Comparison of ENCODE assay signal across 8 mouse cellular contexts in genomic region chr7:45126844-45127699, GRCm38 (mm10). TPM values are rescaled to one million over a fixed set of nuclear protein-coding genes. Genes with fewer than 3 reads are reported as not detected.
DNase-seq lines count a peak whose midpoint lies in the region; ATAC-seq and TF ChIP-seq lines count a peak whose summit lies in the region.

No protein-coding gene starts in this region.

- peak overlapping the region; percentile 70 for H3K4me3 ChIP-seq in embryonic facial prominence, embryonic 14.5 days (ENCODE audit: low read depth, low read length)
- peak overlapping the region; percentile 96 for H3K4me3 ChIP-seq in limb, embryonic 14.5 days (replicated peaks; ENCODE audit: low read length)
- H3K4me3 ChIP-seq in stomach, postnatal 0 days (ENCODE audit: low read depth, low read length): peak overlapping the region; percentile 99

- TF ChIP-seq POLR2A in limb, embryonic 14.5 days (IDR thresholded peaks at IDR 0.05; ENCODE audit: borderline replicate concordance, extremely low read depth, insufficient read depth, insufficient read length): no peak

- no peaks in the 10 kb centered on the region for H3K9me3 ChIP-seq in embryonic facial prominence, embryonic 14.5 days (ENCODE audit: control insufficient read depth, low read length)
- H3K9me3 ChIP-seq in limb, embryonic 14.5 days (ENCODE audit: control insufficient read depth, low read length): no peaks in the 10 kb centered on the region
- no peaks in the 10 kb centered on the region for H3K9me3 ChIP-seq in stomach, postnatal 0 days (ENCODE audit: control insufficient read depth, low read length)

- 43% methylated on average over 21 of the region's 21 CpGs for WGBS in embryonic facial prominence, embryonic 14.5 days
- 48% methylated on average over 21 of the region's 21 CpGs for WGBS in limb, embryonic 14.5 days
- 34% methylated on average over 21 of the region's 21 CpGs for WGBS in stomach, postnatal 0 days

- peaks cover 43% of the 10 kb centered on the region for H3K36me3 ChIP-seq in embryonic facial prominence, embryonic 14.5 days (ENCODE audit: control insufficient read depth, insufficient read depth, low read length)
- H3K36me3 ChIP-seq in limb, embryonic 14.5 days (ENCODE audit: control insufficient read depth, insufficient read depth, low read length): peaks cover 43% of the 10 kb centered on the region
- peaks cover 11% of the 10 kb centered on the region for H3K36me3 ChIP-seq in stomach, postnatal 0 days (ENCODE audit: control insufficient read depth, insufficient read depth, low read length)

- ATAC-seq in embryonic facial prominence, embryonic 14.5 days (ENCODE audit: low read depth): no peak
- no peak for ATAC-seq in limb, embryonic 14.5 days (ENCODE audit: low FRiP score, low read depth)
- ATAC-seq in stomach, postnatal 0 days (ENCODE audit: low FRiP score, low TSS enrichment): no peak

- H3K27me3 ChIP-seq in embryonic facial prominence, embryonic 14.5 days (replicated peaks; ENCODE audit: control insufficient read depth, insufficient read depth, low read length): no peaks in the 10 kb centered on the region
- H3K27me3 ChIP-seq in limb, embryonic 14.5 days (ENCODE audit: control insufficient read depth, insufficient read depth, low read length): no peaks in the 10 kb centered on the region
- no peaks in the 10 kb centered on the region for H3K27me3 ChIP-seq in stomach, postnatal 0 days (ENCODE audit: control insufficient read depth, insufficient read depth, low read length)

- peaks cover 26% of the 10 kb centered on the region for H3K4me1 ChIP-seq in embryonic facial prominence, embryonic 14.5 days (ENCODE audit: control insufficient read depth, insufficient read depth, low read length)
- H3K4me1 ChIP-seq in limb, embryonic 14.5 days (ENCODE audit: control insufficient read depth, insufficient read depth, low read length): peaks cover 32% of the 10 kb centered on the region
- H3K4me1 ChIP-seq in stomach, postnatal 0 days (replicated peaks; ENCODE audit: control insufficient read depth, insufficient read depth): 0 out of 2 replicates have a peak, but pooled peaks cover 5% of the 10 kb centered on the region

- peak overlapping the region; percentile 95 for H3K4me2 ChIP-seq in embryonic facial prominence, embryonic 14.5 days (ENCODE audit: low read depth, low read length)
- peak overlapping the region; percentile 90 for H3K4me2 ChIP-seq in limb, embryonic 14.5 days (replicated peaks; ENCODE audit: low read depth, low read length, severe bottlenecking)
- H3K4me2 ChIP-seq in stomach, postnatal 0 days (replicated peaks; ENCODE audit: low read depth): peak overlapping the region; percentile 82

- H3K9ac ChIP-seq in embryonic facial prominence, embryonic 14.5 days (ENCODE audit: low read depth, low read length): peak overlapping the region; percentile 99
- peak overlapping the region; percentile 99 for H3K9ac ChIP-seq in limb, embryonic 14.5 days (ENCODE audit: low read depth, low read length, severe bottlenecking)
- H3K9ac ChIP-seq in stomach, postnatal 0 days (ENCODE audit: low read length): peak overlapping the region; percentile 98

- TF ChIP-seq EP300 in stomach, postnatal 0 days (optimal IDR thresholded peaks at IDR 0.05): no peak

- peak; percentile 48 for TF ChIP-seq CTCF in stomach, postnatal 0 days (IDR thresholded peaks at IDR 0.05; ENCODE audit: low read depth)

- peak; percentile 51 for DNase-seq in cerebellum, adult 9-10 months
- DNase-seq in cerebellum, postnatal 36 days: no peak
- peak; percentile 55 for DNase-seq in 416B (ENCODE audit: low read depth)
- DNase-seq in embryonic facial prominence, embryonic 14.5 days (ENCODE audit: low spot score): no peak
- DNase-seq in limb, embryonic 14.5 days (ENCODE audit: low spot score): no peak
- no peak for DNase-seq in stomach, postnatal 0 days (ENCODE audit: low spot score)
- no peak for DNase-seq in layer of hippocampus, postnatal 10 days (ENCODE audit: low spot score in 2 of 2)
- DNase-seq in testis, postnatal 14 days (ENCODE audit: low spot score): no peak

- peak overlapping the region; percentile 92 for H3K27ac ChIP-seq in embryonic facial prominence, embryonic 14.5 days (replicated peaks; ENCODE audit: low read depth, low read length)
- peak overlapping the region; percentile 91 for H3K27ac ChIP-seq in limb, embryonic 14.5 days (replicated peaks; ENCODE audit: low read depth, low read length)
- peak overlapping the region; percentile 92 for H3K27ac ChIP-seq in stomach, postnatal 0 days (replicated peaks)

RNA-seq across cellular contexts. Expression of gene Rpl13a, which starts 1.5 kb away (rescaled TPM):
- 1,594 and 1,619 TPM in 2 replicates for polyA plus RNA-seq in embryonic facial prominence, embryonic 14.5 days (2014; fragmentation: Nextera tagmentation; extraction: Ambion mirVana)
- polyA plus RNA-seq in limb, embryonic 14.5 days (2012; rRNA removed): 3,691 and 3,912 TPM in 2 replicates
- 1,718 and 1,777 TPM in 2 replicates for polyA plus RNA-seq in limb, embryonic 14.5 days (2014; fragmentation: Nextera tagmentation; extraction: Ambion mirVana)
- polyA plus RNA-seq in stomach, postnatal 0 days (2015; fragmentation: Nextera tagmentation; extraction: Ambion mirVana): 1,442 and 1,485 TPM in 2 replicates
- 100 to 1,000 TPM; 946 to 985 TPM for total RNA-seq in layer of hippocampus, postnatal 10 days (2021)

RNA-seq across cellular contexts. Expression of gene Rps11, which starts 2.8 kb away (rescaled TPM):
- 1,575 and 1,608 TPM in 2 replicates for polyA plus RNA-seq in embryonic facial prominence, embryonic 14.5 days (2014; fragmentation: Nextera tagmentation; extraction: Ambion mirVana)
- polyA plus RNA-seq in limb, embryonic 14.5 days (2012; rRNA removed): 563 and 814 TPM in 2 replicates
- 1,719 and 1,751 TPM in 2 replicates for polyA plus RNA-seq in limb, embryonic 14.5 days (2014; fragmentation: Nextera tagmentation; extraction: Ambion mirVana)
- 1,142 and 1,191 TPM in 2 replicates for polyA plus RNA-seq in stomach, postnatal 0 days (2015; fragmentation: Nextera tagmentation; extraction: Ambion mirVana)
- total RNA-seq in layer of hippocampus, postnatal 10 days (2021): 100 to 1,000 TPM; 456 to 554 TPM

RNA-seq across cellular contexts. Expression of gene Gm45713, which starts 9.0 kb away (rescaled TPM):
- 0.47 and 0.61 TPM in 2 replicates for polyA plus RNA-seq in embryonic facial prominence, embryonic 14.5 days (2014; fragmentation: Nextera tagmentation; extraction: Ambion mirVana)
- polyA plus RNA-seq in limb, embryonic 14.5 days (2012; rRNA removed): 0.31 TPM in 1 of 2 replicates, not detected in the other
- polyA plus RNA-seq in limb, embryonic 14.5 days (2014; fragmentation: Nextera tagmentation; extraction: Ambion mirVana): 0.39 and 1.4 TPM in 2 replicates
- 0.17 and 1.1 TPM in 2 replicates for polyA plus RNA-seq in stomach, postnatal 0 days (2015; fragmentation: Nextera tagmentation; extraction: Ambion mirVana)
- total RNA-seq in layer of hippocampus, postnatal 10 days (2021): not detected

RNA-seq across cellular contexts. Expression of gene Flt3l, which starts 9.2 kb away (rescaled TPM):
- polyA plus RNA-seq in embryonic facial prominence, embryonic 14.5 days (2014; fragmentation: Nextera tagmentation; extraction: Ambion mirVana): 2.3 TPM in 2 replicates
- 12.4 and 18.6 TPM in 2 replicates for polyA plus RNA-seq in limb, embryonic 14.5 days (2012; rRNA removed)
- 2.2 and 3.3 TPM in 2 replicates for polyA plus RNA-seq in limb, embryonic 14.5 days (2014; fragmentation: Nextera tagmentation; extraction: Ambion mirVana)
- 2.2 and 2.3 TPM in 2 replicates for polyA plus RNA-seq in stomach, postnatal 0 days (2015; fragmentation: Nextera tagmentation; extraction: Ambion mirVana)
- 1 to 10 TPM; 4.3 to 6.0 TPM for total RNA-seq in layer of hippocampus, postnatal 10 days (2021)

RNA-seq across cellular contexts. Expression of gene Fcgrt, which starts 23.4 kb away (rescaled TPM):
- 120 and 129 TPM in 2 replicates for polyA plus RNA-seq in embryonic facial prominence, embryonic 14.5 days (2014; fragmentation: Nextera tagmentation; extraction: Ambion mirVana)
- polyA plus RNA-seq in limb, embryonic 14.5 days (2012; rRNA removed): 56.1 and 64.6 TPM in 2 replicates
- polyA plus RNA-seq in limb, embryonic 14.5 days (2014; fragmentation: Nextera tagmentation; extraction: Ambion mirVana): 88.4 and 89.0 TPM in 2 replicates
- polyA plus RNA-seq in stomach, postnatal 0 days (2015; fragmentation: Nextera tagmentation; extraction: Ambion mirVana): 76.1 and 76.9 TPM in 2 replicates
- total RNA-seq in layer of hippocampus, postnatal 10 days (2021): 10 to 100 TPM; 17.9 to 23.1 TPM

Comparison
In these comparisons a context has a peak if more than half of its experiments do, and no peak if none do; other contexts are left out.
1. DNase-seq: peak in cerebellum, adult 9-10 months (single experiment) and 416B (single experiment); none in cerebellum, postnatal 36 days (0 of 2), embryonic facial prominence, embryonic 14.5 days (single experiment), limb, embryonic 14.5 days (single experiment), stomach, postnatal 0 days (single experiment), layer of hippocampus, postnatal 10 days (0 of 2) and testis, postnatal 14 days (single experiment).
2. Peak in every context shown above with its lines, with median percentiles within 50 percentile points of each other: H3K27ac ChIP-seq, H3K4me2 ChIP-seq, H3K4me3 ChIP-seq and H3K9ac ChIP-seq.